Mouse (Mus musculus) stomach, postnatal 0 days (tissue): ENCODE measurements around the gene Tulp2. TPM values are rescaled to one million over a fixed set of nuclear protein-coding genes. Genes with fewer than 3 reads are reported as not detected.

Experiments used
- ATAC-seq: fragments of 200-750 bp; cut with Nextera tagmentation; 2 replicates; pipeline ENCODE4 v1.8.0; 2017; ENCODE audit not compliant: low FRiP score, low TSS enrichment
- DNase-seq: peaks from one replicate; pipeline ENCODE4 v3.0.0-alpha.2; 2016; ENCODE audit warnings: low spot score
- H3K27ac ChIP-seq: fragments of 300-500 bp; sonication (generic); replicated peaks from 2 replicates; pipeline ENCODE4 v1.5.1; 2014; ENCODE audit warnings: mild to moderate bottlenecking, control low read depth
- H3K27me3 ChIP-seq: fragments of 300-500 bp; sonication (generic); 2 replicates; pipeline ENCODE4 v1.6.1; 2014; ENCODE audit warnings: low read length; ENCODE audit not compliant: control insufficient read depth, insufficient read depth
- H3K36me3 ChIP-seq: fragments of 300-500 bp; sonication (generic); 2 replicates; pipeline ENCODE4 v1.6.1; 2014; ENCODE audit warnings: low read length, mixed read lengths; ENCODE audit not compliant: control insufficient read depth, insufficient read depth
- H3K4me1 ChIP-seq: fragments of 300-500 bp; sonication (generic); replicated peaks from 2 replicates; pipeline ENCODE4 v1.6.1; 2014; ENCODE audit warnings: antibody characterized with exemption; ENCODE audit not compliant: control insufficient read depth, insufficient read depth
- H3K4me2 ChIP-seq: fragments of 300-500 bp; sonication (generic); replicated peaks from 2 replicates; pipeline ENCODE4 v1.6.1; 2014; ENCODE audit warnings: low read depth, mild to moderate bottlenecking, control low read depth, moderate library complexity
- H3K4me3 ChIP-seq: fragments of 300-500 bp; sonication (generic); 2 replicates; pipeline ENCODE4 v1.5.1; 2014; ENCODE audit warnings: low read depth, low read length, control low read depth
- H3K9ac ChIP-seq: fragments of 300-500 bp; sonication (generic); 2 replicates; pipeline ENCODE4 v1.6.1; 2014; ENCODE audit warnings: mild to moderate bottlenecking, low read length, control low read depth, mixed read lengths
- H3K9me3 ChIP-seq: fragments of 300-500 bp; sonication (generic); 2 replicates; pipeline ENCODE4 v1.6.1; 2016; ENCODE audit warnings: low read length; ENCODE audit not compliant: control insufficient read depth
- CTCF ChIP-seq: IDR thresholded peaks from 2 replicates; pipeline ENCODE4 v1.5.1; 2016; ENCODE audit warnings: antibody characterized with exemption, low read depth, mild to moderate bottlenecking, moderate library complexity
- EP300 ChIP-seq: optimal IDR thresholded peaks from 2 replicates; pipeline ENCODE3; 2016; ENCODE audit warnings: antibody characterized with exemption
- whole genome bisulfite sequencing: fragments of 180-500 bp; shearing (Covaris S2); extraction: QIAGEN DNeasy Blood & Tissue Kit; methylation state at CpG from one replicate; pipeline ENCODE4 v1.1.7; 2014; 5-methylcytosine and 5-hydroxymethylcytosine counted together
- polyA plus RNA-seq: library from polyadenylated mRNA; unstranded; fragments of >200 nt; fragmentation: Nextera tagmentation; extraction: Ambion mirVana; gene quantifications from 2 replicates; pipeline ENCODE4 v1.2.1, GENCODE M21; 2015

Gene Tulp2
- 0.32 and 0.42 TPM in 2 replicates for polyA plus RNA-seq

- Histone ChIP-seq H3K4me2 (no peak within 1 kb of the TSS), H3K4me1 (no peaks in the 10 kb centered on the region), H3K4me3 (no peak within 1 kb of the TSS), H3K27me3 (no peaks in the 10 kb centered on the region), H3K27ac (no peak within 1 kb of the TSS), H3K9me3 (no peaks in the 10 kb centered on the region), H3K9ac (no peak within 1 kb of the TSS), H3K36me3 (no peaks in the 10 kb centered on the region)
- WGBS, result 50% methylated on average over 15 of the region's 15 CpGs
- ATAC-seq, result peak; percentile 71
- TF ChIP-seq CTCF (no peak), EP300 (no peak)
- DNase-seq, result peak; percentile 65
Measured at GRCm38 (mm10) chr7:45481374-45481927, at the start of gene Tulp2. TSS of gene Tulp2 (plus strand) at chr7:45481877.

- Histone ChIP-seq H3K9me3 (no peaks in the 10 kb centered on the region), H3K36me3 (peaks cover 8% of the 10 kb centered on the region), H3K4me1 (peaks cover 9% of the 10 kb centered on the region), H3K27me3 (no peaks in the 10 kb centered on the region), H3K9ac (peak overlapping the region; percentile 76), H3K4me2 (peak overlapping the region; percentile 94), H3K4me3 (peak overlapping the region; percentile 53), H3K27ac (peak overlapping the region; percentile 65; the same call in 1 of the 2 replicates)
- DNase-seq (no peak), ATAC-seq (no peak)
- TF ChIP-seq CTCF (no peak), EP300 (no peak)
- 1% methylated on average over 7 of the region's 7 CpGs for WGBS
Measured at GRCm38 (mm10) chr7:45433835-45434202, 47.9 kb upstream of the Tulp2 start.

GRCm38 (mm10) chr7:45434203-45435015 is 47.3 kb upstream of the Tulp2 start, which contains the start of gene Gys1:
TSS of gene Gys1 (plus strand) at chr7:45434844.
- Histone ChIP-seq H3K4me2 (peak within 1 kb of the TSS; percentile 94), H3K36me3 (peaks cover 6% of the 10 kb centered on the region; the same call in 1 of the 2 replicates), H3K27ac (peak within 1 kb of the TSS; percentile 82), H3K9ac (peak within 1 kb of the TSS; percentile 76), H3K4me3 (peak within 1 kb of the TSS; percentile 53), H3K9me3 (no peaks in the 10 kb centered on the region), H3K27me3 (no peaks in the 10 kb centered on the region), H3K4me1 (peaks cover 9% of the 10 kb centered on the region)
- DNase-seq (peak; percentile 100), ATAC-seq (peak; percentile 96)
- WGBS, result under 1% methylated on average over 45 of the region's 45 CpGs
- peak; percentile 98 for TF ChIP-seq CTCF
- TF ChIP-seq EP300, result peak; percentile 67

- WGBS, result under 1% methylated on average over 16 of the region's 16 CpGs
- peak overlapping the region; percentile 65 for H3K9ac ChIP-seq
- H3K9me3 ChIP-seq, result no peaks in the 10 kb centered on the region
- H3K27me3 ChIP-seq, result no peaks in the 10 kb centered on the region
- no peak for DNase-seq
- H3K4me3 ChIP-seq, result peak overlapping the region; percentile 51
- ATAC-seq, result no peak
- H3K4me2 ChIP-seq, result peak overlapping the region; percentile 85
- H3K4me1 ChIP-seq, result peaks cover 9% of the 10 kb centered on the region
- H3K36me3 ChIP-seq, result 0 out of 2 replicates have a peak, but pooled peaks cover 3% of the 10 kb centered on the region
- no peak for TF ChIP-seq EP300
- TF ChIP-seq CTCF, result no peak
- peak overlapping the region; percentile 63 for H3K27ac ChIP-seq
Measured at GRCm38 (mm10) chr7:45435038-45435437, 46.6 kb upstream of the Tulp2 start.

- Histone ChIP-seq H3K9me3 (no peaks in the 10 kb centered on the region), H3K36me3 (0 out of 2 replicates have a peak, but pooled peaks cover 2% of the 10 kb centered on the region), H3K4me1 (peaks cover 9% of the 10 kb centered on the region), H3K27me3 (no peaks in the 10 kb centered on the region), H3K4me2 (no peak overlapping the region), H3K27ac (no peak overlapping the region), H3K9ac (no peak overlapping the region), H3K4me3 (no peak overlapping the region)
- ATAC-seq, result no peak
- DNase-seq, result no peak
- TF ChIP-seq EP300 (no peak), CTCF (no peak)
- 94% methylated on average over 5 of the region's 5 CpGs for WGBS
Measured at GRCm38 (mm10) chr7:45436444-45436843, 45.2 kb upstream of the Tulp2 start.

GRCm38 (mm10) chr7:45437046-45437445 is 44.6 kb upstream of the Tulp2 start:
- Histone ChIP-seq H3K4me1 (peaks cover 9% of the 10 kb centered on the region), H3K36me3 (0 out of 2 replicates have a peak, but pooled peaks cover 2% of the 10 kb centered on the region), H3K27me3 (no peaks in the 10 kb centered on the region), H3K9me3 (no peaks in the 10 kb centered on the region), H3K4me2 (no peak overlapping the region), H3K9ac (no peak overlapping the region), H3K27ac (no peak overlapping the region), H3K4me3 (no peak overlapping the region)
- ATAC-seq, result no peak
- TF ChIP-seq EP300, result no peak
- no peak for TF ChIP-seq CTCF
- no peak for DNase-seq
- WGBS, result 57% methylated on average over 6 of the region's 6 CpGs
